Mouse (Mus musculus): Measurements from ENCODE around the gene Krtap19-3. TPM values are rescaled to one million over a fixed set of nuclear protein-coding genes. Genes with fewer than 3 reads are reported as not detected.

The Krtap19-3 gene
- not detected in 2 replicates for polyA plus RNA-seq (2015; fragmentation: Nextera tagmentation; extraction: Ambion mirVana)

- no peak for ATAC-seq
- Histone ChIP-seq H3K4me2 (ENCODE audit: low read length) (no peak within 1 kb of the TSS), H3K27ac (ENCODE audit: low read depth, low read length) (no peak within 1 kb of the TSS), H3K4me3 (ENCODE audit: low read length) (no peak within 1 kb of the TSS), H3K4me1 (ENCODE audit: control insufficient read depth, insufficient read depth, low read depth, low read length) (no peaks in the 10 kb centered on the region), H3K36me3 (ENCODE audit: control insufficient read depth, insufficient read depth, low read length) (no peaks in the 10 kb centered on the region), H3K27me3 (replicated peaks; ENCODE audit: control insufficient read depth, insufficient read depth, low read length) (no peaks in the 10 kb centered on the region), H3K9me3 (ENCODE audit: control insufficient read depth, low read length) (no peaks in the 10 kb centered on the region), H3K9ac (ENCODE audit: low read depth, low read length) (no peak within 1 kb of the TSS)
- WGBS, result 88% methylated on average over 2 of the region's 2 CpGs
Measured at GRCm38 (mm10) chr16:88877938-88878337, at the start of gene Krtap19-3. Krtap19-3 (minus strand) TSS chr16:88878038.

- ATAC-seq, result no peak
- H3K9me3 ChIP-seq (ENCODE audit: control insufficient read depth, low read length), result no peaks in the 10 kb centered on the region
- H3K4me1 ChIP-seq (ENCODE audit: control insufficient read depth, insufficient read depth, low read depth, low read length), result no peaks in the 10 kb centered on the region
- no peak within 1 kb of the TSS for H3K4me3 ChIP-seq (ENCODE audit: low read length)
- no peak within 1 kb of the TSS for H3K9ac ChIP-seq (ENCODE audit: low read depth, low read length)
- H3K27ac ChIP-seq (ENCODE audit: low read depth, low read length), result no peak within 1 kb of the TSS
- no peaks in the 10 kb centered on the region for H3K27me3 ChIP-seq (replicated peaks; ENCODE audit: control insufficient read depth, insufficient read depth, low read length)
- no peaks in the 10 kb centered on the region for H3K36me3 ChIP-seq (ENCODE audit: control insufficient read depth, insufficient read depth, low read length)
- 92% methylated on average over 6 of the region's 6 CpGs for WGBS
- no peak within 1 kb of the TSS for H3K4me2 ChIP-seq (ENCODE audit: low read length)
Measured at GRCm38 (mm10) chr16:88896357-88896756, 18.5 kb upstream of the Krtap19-3 start, which contains the start of gene Krtap19-5. Krtap19-5 (minus strand) TSS chr16:88896457.

DNA sequence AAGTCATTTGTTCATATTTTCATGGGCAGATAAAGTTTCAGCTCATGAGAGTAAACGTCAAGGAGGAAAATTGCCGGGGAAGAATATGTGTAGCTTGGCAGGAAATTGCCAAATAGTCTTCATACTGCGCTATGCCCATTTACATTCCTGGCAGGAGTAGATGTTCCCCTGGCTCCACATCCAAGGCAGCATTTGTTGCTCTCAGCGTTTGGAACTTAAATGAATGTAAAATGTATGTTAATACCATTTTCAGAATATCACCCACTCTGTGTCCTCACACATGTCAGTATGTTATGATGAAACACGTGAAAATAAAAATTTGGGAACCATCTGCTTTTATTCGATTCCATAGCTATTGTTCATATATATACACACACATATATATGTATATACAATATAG is 9.0 kb upstream of the Krtap19-3 start:
- no peak overlapping the region for H3K4me2 ChIP-seq (ENCODE audit: low read length)
- no peak overlapping the region for H3K4me3 ChIP-seq (ENCODE audit: low read length)
- WGBS, result 81% methylated on average over 6 of the region's 6 CpGs
- no peaks in the 10 kb centered on the region for H3K36me3 ChIP-seq (ENCODE audit: control insufficient read depth, insufficient read depth, low read length)
- H3K9ac ChIP-seq (ENCODE audit: low read depth, low read length), result no peak overlapping the region
- no peaks in the 10 kb centered on the region for H3K9me3 ChIP-seq (ENCODE audit: control insufficient read depth, low read length)
- no peaks in the 10 kb centered on the region for H3K4me1 ChIP-seq (ENCODE audit: control insufficient read depth, insufficient read depth, low read depth, low read length)
- no peak overlapping the region for H3K27ac ChIP-seq (ENCODE audit: low read depth, low read length)
- ATAC-seq, result no peak
- H3K27me3 ChIP-seq (replicated peaks; ENCODE audit: control insufficient read depth, insufficient read depth, low read length), result no peaks in the 10 kb centered on the region

- no peak for ATAC-seq
- no peaks in the 10 kb centered on the region for H3K9me3 ChIP-seq (ENCODE audit: control insufficient read depth, low read length)
- 94% methylated on average over 5 of the region's 5 CpGs for WGBS
- no peak within 1 kb of the TSS for H3K4me2 ChIP-seq (ENCODE audit: low read length)
- no peak within 1 kb of the TSS for H3K9ac ChIP-seq (ENCODE audit: low read depth, low read length)
- no peak within 1 kb of the TSS for H3K4me3 ChIP-seq (ENCODE audit: low read length)
- no peak within 1 kb of the TSS for H3K27ac ChIP-seq (ENCODE audit: low read depth, low read length)
- no peaks in the 10 kb centered on the region for H3K36me3 ChIP-seq (ENCODE audit: control insufficient read depth, insufficient read depth, low read length)
- H3K4me1 ChIP-seq (ENCODE audit: control insufficient read depth, insufficient read depth, low read depth, low read length), result no peaks in the 10 kb centered on the region
- no peaks in the 10 kb centered on the region for H3K27me3 ChIP-seq (replicated peaks; ENCODE audit: control insufficient read depth, insufficient read depth, low read length)
Measured at GRCm38 (mm10) chr16:88884989-88885388, 7.2 kb upstream of the Krtap19-3 start, which contains the start of gene Krtap19-4. Krtap19-4 (minus strand) TSS chr16:88885089.

DNA sequence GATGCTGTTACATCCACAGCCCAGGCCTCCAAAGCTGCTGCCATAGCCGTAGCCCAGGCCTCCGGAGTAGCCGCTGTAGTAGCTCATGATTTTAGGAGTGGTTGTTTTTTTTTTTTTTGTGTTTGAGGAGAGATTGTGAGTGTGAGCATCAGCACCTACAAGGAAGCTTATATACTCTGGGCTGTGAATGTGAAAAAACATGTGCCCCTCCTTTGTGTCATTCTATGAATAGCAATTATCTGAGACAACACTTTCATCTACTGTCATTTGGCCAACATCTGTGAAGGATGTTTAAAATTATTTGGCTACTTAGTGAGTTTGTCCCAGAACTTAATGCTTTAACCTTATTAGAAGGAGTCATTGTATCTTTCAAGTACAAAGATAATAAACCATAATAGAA is 3.7 kb downstream of the Krtap19-3 start, which contains the start of gene Krtap19-2:
Krtap19-2 (minus strand) TSS at position 101 of the 400 bp plus-strand sequence.
- no peak within 1 kb of the TSS for H3K4me2 ChIP-seq (ENCODE audit: low read length)
- no peaks in the 10 kb centered on the region for H3K4me1 ChIP-seq (ENCODE audit: control insufficient read depth, insufficient read depth, low read depth, low read length)
- H3K27me3 ChIP-seq (replicated peaks; ENCODE audit: control insufficient read depth, insufficient read depth, low read length), result no peaks in the 10 kb centered on the region
- H3K4me3 ChIP-seq (ENCODE audit: low read length), result no peak within 1 kb of the TSS
- no peaks in the 10 kb centered on the region for H3K36me3 ChIP-seq (ENCODE audit: control insufficient read depth, insufficient read depth, low read length)
- H3K9ac ChIP-seq (ENCODE audit: low read depth, low read length), result no peak within 1 kb of the TSS
- no peak for ATAC-seq
- no peaks in the 10 kb centered on the region for H3K9me3 ChIP-seq (ENCODE audit: control insufficient read depth, low read length)
- WGBS, result 96% methylated on average over 3 of the region's 3 CpGs
- H3K27ac ChIP-seq (ENCODE audit: low read depth, low read length), result no peak within 1 kb of the TSS

DNA sequence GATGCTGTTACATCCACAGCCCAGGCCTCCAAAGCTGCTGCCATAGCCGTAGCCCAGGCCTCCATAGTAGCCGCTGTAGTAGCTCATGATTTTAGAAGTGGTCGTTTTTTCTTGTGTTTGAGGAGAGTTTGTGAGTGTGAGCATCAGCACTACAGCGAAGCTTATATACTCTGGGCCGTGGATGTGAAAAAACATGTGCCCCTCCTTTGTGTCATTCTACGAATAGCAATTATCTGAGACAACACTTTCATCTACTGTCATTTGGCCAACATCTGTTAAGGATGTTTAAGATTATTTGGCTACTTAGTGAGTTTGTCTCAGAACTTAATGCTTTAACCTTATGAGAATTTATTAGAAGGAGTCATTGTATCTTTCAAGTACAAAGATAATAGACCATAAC is 8.5 kb downstream of the Krtap19-3 start, which contains the start of gene Krtap19-1:
Krtap19-1 (minus strand) TSS at position 101 of the 400 bp plus-strand sequence.
- no peak within 1 kb of the TSS for H3K4me2 ChIP-seq (ENCODE audit: low read length)
- H3K9me3 ChIP-seq (ENCODE audit: control insufficient read depth, low read length), result no peaks in the 10 kb centered on the region
- H3K27ac ChIP-seq (ENCODE audit: low read depth, low read length), result no peak within 1 kb of the TSS
- ATAC-seq, result no peak
- no peak within 1 kb of the TSS for H3K9ac ChIP-seq (ENCODE audit: low read depth, low read length)
- WGBS, result 90% methylated on average over 6 of the region's 6 CpGs
- H3K4me1 ChIP-seq (ENCODE audit: control insufficient read depth, insufficient read depth, low read depth, low read length), result no peaks in the 10 kb centered on the region
- H3K27me3 ChIP-seq (replicated peaks; ENCODE audit: control insufficient read depth, insufficient read depth, low read length), result no peaks in the 10 kb centered on the region
- H3K36me3 ChIP-seq (ENCODE audit: control insufficient read depth, insufficient read depth, low read length), result no peaks in the 10 kb centered on the region
- H3K4me3 ChIP-seq (ENCODE audit: low read length), result no peak within 1 kb of the TSS

DNA sequence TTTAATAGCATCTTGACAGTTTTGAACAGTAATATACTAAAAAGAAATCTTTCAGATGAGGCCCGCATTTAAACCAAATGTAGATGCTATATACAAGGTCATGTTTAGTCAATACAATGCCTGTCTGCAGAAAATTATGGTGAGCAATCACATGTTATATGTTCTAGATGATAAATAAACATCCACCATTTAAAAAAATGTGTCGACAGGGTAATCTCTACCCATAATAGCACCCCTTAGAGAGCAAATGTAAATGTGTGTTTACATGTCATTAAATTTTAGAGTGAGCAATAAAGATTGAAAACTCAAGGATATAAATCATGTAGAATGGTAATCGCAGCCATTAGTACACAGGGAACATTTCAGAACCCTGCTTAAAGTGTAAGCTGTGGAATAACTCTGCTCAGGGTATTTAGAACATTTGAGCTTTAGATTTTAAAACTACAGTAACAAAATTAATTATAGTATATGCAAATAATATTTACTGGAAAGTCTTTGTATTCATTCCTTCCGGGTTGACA is 12.9 kb downstream of the Krtap19-3 start:
- Histone ChIP-seq H3K4me2 (ENCODE audit: low read length) (no peak overlapping the region), H3K4me1 (ENCODE audit: control insufficient read depth, insufficient read depth, low read depth, low read length) (no peaks in the 10 kb centered on the region), H3K36me3 (ENCODE audit: control insufficient read depth, insufficient read depth, low read length) (no peaks in the 10 kb centered on the region), H3K9ac (ENCODE audit: low read depth, low read length) (no peak overlapping the region), H3K27me3 (replicated peaks; ENCODE audit: control insufficient read depth, insufficient read depth, low read length) (no peaks in the 10 kb centered on the region), H3K4me3 (ENCODE audit: low read length) (no peak overlapping the region), H3K9me3 (ENCODE audit: control insufficient read depth, low read length) (no peaks in the 10 kb centered on the region), H3K27ac (ENCODE audit: low read depth, low read length) (no peak overlapping the region)
- ATAC-seq, result no peak
- 86% methylated on average over 4 of the region's 4 CpGs for WGBS

DNA sequence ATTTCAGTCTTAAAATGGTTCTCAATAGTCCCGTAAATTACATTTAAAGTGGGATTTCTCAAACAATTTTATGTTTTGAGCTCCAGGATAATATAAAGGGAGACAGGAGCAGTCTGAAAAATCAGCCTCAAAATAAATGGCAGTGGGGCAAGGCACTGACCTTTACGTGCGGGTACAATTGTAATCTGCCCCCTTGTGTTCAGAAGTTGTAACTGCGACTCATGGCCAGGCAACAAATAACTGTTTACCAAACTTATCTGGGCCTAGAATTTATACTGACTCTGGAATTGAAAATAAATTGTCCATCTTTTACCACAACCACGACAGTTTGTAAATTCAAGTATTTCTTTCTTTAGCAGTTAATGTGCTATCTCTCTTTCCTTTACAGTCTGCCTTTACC is 26.4 kb downstream of the Krtap19-3 start:
- Histone ChIP-seq H3K9me3 (ENCODE audit: control insufficient read depth, low read length) (no peaks in the 10 kb centered on the region), H3K36me3 (ENCODE audit: control insufficient read depth, insufficient read depth, low read length) (no peaks in the 10 kb centered on the region), H3K27ac (ENCODE audit: low read depth, low read length) (no peak overlapping the region), H3K4me2 (ENCODE audit: low read length) (no peak overlapping the region), H3K4me3 (ENCODE audit: low read length) (no peak overlapping the region), H3K4me1 (ENCODE audit: control insufficient read depth, insufficient read depth, low read depth, low read length) (no peaks in the 10 kb centered on the region), H3K27me3 (replicated peaks; ENCODE audit: control insufficient read depth, insufficient read depth, low read length) (no peaks in the 10 kb centered on the region), H3K9ac (ENCODE audit: low read depth, low read length) (no peak overlapping the region)
- 16% methylated on average over 5 of the region's 5 CpGs for WGBS
- ATAC-seq, result no peak

DNA sequence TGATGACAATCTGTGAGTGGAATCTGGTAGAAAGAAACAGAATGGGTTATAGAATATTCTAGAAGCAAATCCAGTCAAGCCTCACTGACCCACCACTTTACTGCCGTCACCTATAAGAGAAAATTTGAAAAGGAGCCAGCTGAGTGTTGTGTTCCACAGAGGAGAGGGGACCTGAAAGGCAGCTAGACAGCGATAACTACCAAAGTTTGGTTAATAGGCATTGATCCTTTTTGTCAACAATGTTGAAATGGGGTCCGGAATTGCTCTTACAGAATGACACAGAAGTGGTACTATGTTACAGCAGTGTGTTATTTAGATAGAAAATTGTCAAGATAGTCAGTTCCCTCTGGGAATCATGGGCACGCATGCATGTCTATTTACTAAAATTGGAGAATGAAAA is 29.3 kb downstream of the Krtap19-3 start:
- no peak overlapping the region for H3K27ac ChIP-seq (ENCODE audit: low read depth, low read length)
- H3K4me1 ChIP-seq (ENCODE audit: control insufficient read depth, insufficient read depth, low read depth, low read length), result no peaks in the 10 kb centered on the region
- no peak overlapping the region for H3K4me2 ChIP-seq (ENCODE audit: low read length)
- H3K9ac ChIP-seq (ENCODE audit: low read depth, low read length), result no peak overlapping the region
- H3K4me3 ChIP-seq (ENCODE audit: low read length), result no peak overlapping the region
- H3K9me3 ChIP-seq (ENCODE audit: control insufficient read depth, low read length), result no peaks in the 10 kb centered on the region
- 89% methylated on average over 4 of the region's 4 CpGs for WGBS
- H3K36me3 ChIP-seq (ENCODE audit: control insufficient read depth, insufficient read depth, low read length), result no peaks in the 10 kb centered on the region
- no peak for ATAC-seq
- H3K27me3 ChIP-seq (replicated peaks; ENCODE audit: control insufficient read depth, insufficient read depth, low read length), result no peaks in the 10 kb centered on the region

Measured in hindbrain, embryonic 16.5 days (tissue).